Mouse (Mus musculus): ENCODE measurements at regions not wholly inside any gene's neighbourhood (a gene's known extent, or its start where the extent isn't known, plus 50 kb on each side); places are given as distances from the start of the nearest gene placed in this dataset.

GRCm38 (mm10) chr16:90635216-90635615 lies 92.0 kb downstream of the Mis18a start:
- H3K36me3 ChIP-seq (ENCODE audit: control insufficient read depth, insufficient read depth, low read length) = no peaks in the 10 kb centered on the region
- H3K4me3 ChIP-seq (replicated peaks; ENCODE audit: low read length) = no peak overlapping the region
- H3K27ac ChIP-seq (ENCODE audit: low read length) = no peak overlapping the region
- no peak overlapping the region for H3K9ac ChIP-seq (ENCODE audit: low read length)
- H3K27me3 ChIP-seq (ENCODE audit: control insufficient read depth, insufficient read depth, low read length) = no peaks in the 10 kb centered on the region
- H3K9me3 ChIP-seq (replicated peaks; ENCODE audit: control insufficient read depth, low read length) = no peaks in the 10 kb centered on the region
- no peak overlapping the region for H3K4me2 ChIP-seq (ENCODE audit: low read depth, low read length)
- ATAC-seq (ENCODE audit: insufficient read depth, low FRiP score) = no peak
- peaks cover 8% of the 10 kb centered on the region for H3K4me1 ChIP-seq (ENCODE audit: control insufficient read depth, insufficient read depth, low read length)
- 36% methylated on average over 12 of the region's 12 CpGs for WGBS

GRCm38 (mm10) chr16:90629976-90630375 lies 97.2 kb downstream of the Mis18a start:
- Histone ChIP-seq H3K36me3 (ENCODE audit: control insufficient read depth, insufficient read depth, low read length) (no peaks in the 10 kb centered on the region), H3K27ac (ENCODE audit: low read length) (peak overlapping the region; percentile 79), H3K4me2 (ENCODE audit: low read depth, low read length) (no peak overlapping the region), H3K4me3 (replicated peaks; ENCODE audit: low read length) (no peak overlapping the region), H3K4me1 (ENCODE audit: control insufficient read depth, insufficient read depth, low read length) (peaks cover 45% of the 10 kb centered on the region), H3K9me3 (replicated peaks; ENCODE audit: control insufficient read depth, low read length) (no peaks in the 10 kb centered on the region), H3K27me3 (ENCODE audit: control insufficient read depth, insufficient read depth, low read length) (no peaks in the 10 kb centered on the region), H3K9ac (ENCODE audit: low read length) (0 out of 2 replicates have a peak overlapping the region, but pooled peaks have one; percentile 53)
- peak; percentile 27; the same call in 1 of the 2 replicates for ATAC-seq (ENCODE audit: insufficient read depth, low FRiP score)
- 31% methylated on average over 6 of the region's 6 CpGs for WGBS

- no peaks in the 10 kb centered on the region for H3K9me3 ChIP-seq (replicated peaks; ENCODE audit: control insufficient read depth, low read length)
- peak overlapping the region; percentile 53 for H3K9ac ChIP-seq (ENCODE audit: low read length)
- H3K27ac ChIP-seq (ENCODE audit: low read length) = peak overlapping the region; percentile 79
- H3K4me2 ChIP-seq (ENCODE audit: low read depth, low read length) = peak overlapping the region; percentile 25; the same call in 1 of the 2 replicates
- no peak overlapping the region for H3K4me3 ChIP-seq (replicated peaks; ENCODE audit: low read length)
- 30% methylated on average over 19 of the region's 19 CpGs for WGBS
- peak; percentile 41; the same call in 1 of the 2 replicates for ATAC-seq (ENCODE audit: insufficient read depth, low FRiP score)
- H3K36me3 ChIP-seq (ENCODE audit: control insufficient read depth, insufficient read depth, low read length) = no peaks in the 10 kb centered on the region
- H3K27me3 ChIP-seq (ENCODE audit: control insufficient read depth, insufficient read depth, low read length) = no peaks in the 10 kb centered on the region
- H3K4me1 ChIP-seq (ENCODE audit: control insufficient read depth, insufficient read depth, low read length) = peaks cover 48% of the 10 kb centered on the region
Observed at GRCm38 (mm10) chr16:90629121-90629930, 97.9 kb downstream of the Mis18a start.

GRCm38 (mm10) chr16:90628605-90629120 lies 98.5 kb downstream of the Mis18a start:
- Histone ChIP-seq H3K4me2 (ENCODE audit: low read depth, low read length) (no peak overlapping the region), H3K9me3 (replicated peaks; ENCODE audit: control insufficient read depth, low read length) (no peaks in the 10 kb centered on the region), H3K27me3 (ENCODE audit: control insufficient read depth, insufficient read depth, low read length) (no peaks in the 10 kb centered on the region), H3K36me3 (ENCODE audit: control insufficient read depth, insufficient read depth, low read length) (no peaks in the 10 kb centered on the region), H3K4me1 (ENCODE audit: control insufficient read depth, insufficient read depth, low read length) (peaks cover 50% of the 10 kb centered on the region), H3K27ac (ENCODE audit: low read length) (peak overlapping the region; percentile 79), H3K4me3 (replicated peaks; ENCODE audit: low read length) (no peak overlapping the region), H3K9ac (ENCODE audit: low read length) (peak overlapping the region; percentile 53)
- 29% methylated on average over 13 of the region's 13 CpGs for WGBS
- ATAC-seq (ENCODE audit: insufficient read depth, low FRiP score) = no peak

- H3K9ac ChIP-seq (ENCODE audit: low read length) = 0 out of 2 replicates have a peak overlapping the region, but pooled peaks have one; percentile 0
- H3K4me3 ChIP-seq (replicated peaks; ENCODE audit: low read length) = no peak overlapping the region
- peak overlapping the region; percentile 83 for H3K27ac ChIP-seq (ENCODE audit: low read length)
- peaks cover 64% of the 10 kb centered on the region for H3K4me1 ChIP-seq (ENCODE audit: control insufficient read depth, insufficient read depth, low read length)
- WGBS = 40% methylated on average over 9 of the region's 9 CpGs
- no peaks in the 10 kb centered on the region for H3K27me3 ChIP-seq (ENCODE audit: control insufficient read depth, insufficient read depth, low read length)
- ATAC-seq (ENCODE audit: insufficient read depth, low FRiP score) = no peak
- no peaks in the 10 kb centered on the region for H3K36me3 ChIP-seq (ENCODE audit: control insufficient read depth, insufficient read depth, low read length)
- no peak overlapping the region for H3K4me2 ChIP-seq (ENCODE audit: low read depth, low read length)
- no peaks in the 10 kb centered on the region for H3K9me3 ChIP-seq (replicated peaks; ENCODE audit: control insufficient read depth, low read length)
Observed at GRCm38 (mm10) chr16:90626035-90626670, 101.1 kb downstream of the Mis18a start.

GRCm38 (mm10) chr16:90625301-90626034 lies 101.7 kb downstream of the Mis18a start:
- Histone ChIP-seq H3K9ac (ENCODE audit: low read length) (no peak overlapping the region), H3K27ac (ENCODE audit: low read length) (peak overlapping the region; percentile 74), H3K27me3 (ENCODE audit: control insufficient read depth, insufficient read depth, low read length) (no peaks in the 10 kb centered on the region), H3K4me1 (ENCODE audit: control insufficient read depth, insufficient read depth, low read length) (peaks cover 57% of the 10 kb centered on the region), H3K4me2 (ENCODE audit: low read depth, low read length) (peak overlapping the region; percentile 14; the same call in 1 of the 2 replicates), H3K36me3 (ENCODE audit: control insufficient read depth, insufficient read depth, low read length) (no peaks in the 10 kb centered on the region), H3K9me3 (replicated peaks; ENCODE audit: control insufficient read depth, low read length) (no peaks in the 10 kb centered on the region), H3K4me3 (replicated peaks; ENCODE audit: low read length) (no peak overlapping the region)
- 47% methylated on average over 16 of the region's 16 CpGs for WGBS
- 0 out of 2 replicates have a peak, but pooled peaks have one; percentile 8 for ATAC-seq (ENCODE audit: insufficient read depth, low FRiP score)

GRCm38 (mm10) chr16:90624039-90624625 lies 103.1 kb downstream of the Mis18a start:
- peak; percentile 86 for ATAC-seq (ENCODE audit: insufficient read depth, low FRiP score)
- Histone ChIP-seq H3K4me1 (ENCODE audit: control insufficient read depth, insufficient read depth, low read length) (peaks cover 48% of the 10 kb centered on the region), H3K4me2 (ENCODE audit: low read depth, low read length) (peak overlapping the region; percentile 44), H3K27me3 (ENCODE audit: control insufficient read depth, insufficient read depth, low read length) (no peaks in the 10 kb centered on the region), H3K36me3 (ENCODE audit: control insufficient read depth, insufficient read depth, low read length) (no peaks in the 10 kb centered on the region), H3K9me3 (replicated peaks; ENCODE audit: control insufficient read depth, low read length) (no peaks in the 10 kb centered on the region), H3K4me3 (replicated peaks; ENCODE audit: low read length) (0 out of 2 replicates have a peak overlapping the region, but pooled peaks have one; percentile 14), H3K27ac (ENCODE audit: low read length) (peak overlapping the region; percentile 87), H3K9ac (ENCODE audit: low read length) (peak overlapping the region; percentile 40)
- 22% methylated on average over 17 of the region's 17 CpGs for WGBS

GRCm38 (mm10) chr16:90622677-90623225 lies 104.5 kb downstream of the Mis18a start:
- H3K4me2 ChIP-seq (ENCODE audit: low read depth, low read length) = no peak overlapping the region

More at GRCm38 (mm10) chr16:90622677-90623225, 104.5 kb downstream of the Mis18a start:
- Histone ChIP-seq H3K4me3 (replicated peaks; ENCODE audit: low read length) (no peak overlapping the region), H3K9ac (ENCODE audit: low read length) (no peak overlapping the region), H3K27ac (ENCODE audit: low read length) (no peak overlapping the region), H3K9me3 (replicated peaks; ENCODE audit: control insufficient read depth, low read length) (no peaks in the 10 kb centered on the region), H3K4me1 (ENCODE audit: control insufficient read depth, insufficient read depth, low read length) (peaks cover 38% of the 10 kb centered on the region), H3K27me3 (ENCODE audit: control insufficient read depth, insufficient read depth, low read length) (no peaks in the 10 kb centered on the region), H3K36me3 (ENCODE audit: control insufficient read depth, insufficient read depth, low read length) (no peaks in the 10 kb centered on the region)
- no peak for ATAC-seq (ENCODE audit: insufficient read depth, low FRiP score)
- 83% methylated on average over 8 of the region's 8 CpGs for WGBS

Measured in stomach, embryonic 16.5 days (tissue).